Mouse (Mus musculus): ENCODE measurements around the gene H2afb1.
"Not testable (repeated sequence)": the region's sequence is repeated elsewhere in the genome, so short reads cannot be mapped to it uniquely, and the experiment has no call there.

The H2afb1 gene

GRCm38 (mm10) chrX:117014457-117014856 lies at the start of gene H2afb1:
Gene H2afb1 (plus strand): TSS chrX:117014757.
- in situ Hi-C loops (cut with MboI; ENCODE audit: low sequenced_read_pairs), result not testable (repeated sequence)

- in situ Hi-C loops (cut with MboI; ENCODE audit: low sequenced_read_pairs), result no loop called here
Measured at GRCm38 (mm10) chrX:117036085-117036484, 21.5 kb downstream of the H2afb1 start.
